Mouse (Mus musculus): ENCODE measurements around the gene Akap2.
A peak's percentile ranks its signal among the peaks of the same experiment; 100 is the strongest.
"Not testable (repeated sequence)": the region's sequence is repeated elsewhere in the genome, so short reads cannot be mapped to it uniquely, and the experiment has no call there.

The Akap2 gene

GRCm38 (mm10) chr4:57862269-57862986, 145.0 kb downstream of the Akap2 start:
- DNase-seq (ENCODE audit: low spot score): no peak

DNA sequence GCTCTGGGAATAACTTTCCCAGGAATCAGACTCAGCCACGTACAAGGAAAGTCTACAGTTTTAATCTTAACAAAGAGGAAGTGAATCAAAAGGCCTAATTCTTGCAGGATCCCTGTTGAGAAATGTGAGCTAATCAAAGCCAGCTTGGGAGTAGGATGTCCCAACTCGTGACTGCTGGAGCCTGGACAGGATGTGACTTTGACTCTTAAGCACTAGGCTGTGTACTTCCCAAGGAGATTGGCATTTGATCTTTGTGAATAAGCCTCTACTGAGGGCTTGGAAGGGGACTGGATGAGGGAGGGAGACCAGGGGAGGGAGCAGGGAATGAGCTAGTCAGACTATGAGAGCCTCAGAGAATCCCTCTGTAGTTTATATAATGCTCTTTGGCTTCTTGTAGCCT, 148.6 kb downstream of the Akap2 start:
- no peak for DNase-seq (ENCODE audit: low spot score)

DNA sequence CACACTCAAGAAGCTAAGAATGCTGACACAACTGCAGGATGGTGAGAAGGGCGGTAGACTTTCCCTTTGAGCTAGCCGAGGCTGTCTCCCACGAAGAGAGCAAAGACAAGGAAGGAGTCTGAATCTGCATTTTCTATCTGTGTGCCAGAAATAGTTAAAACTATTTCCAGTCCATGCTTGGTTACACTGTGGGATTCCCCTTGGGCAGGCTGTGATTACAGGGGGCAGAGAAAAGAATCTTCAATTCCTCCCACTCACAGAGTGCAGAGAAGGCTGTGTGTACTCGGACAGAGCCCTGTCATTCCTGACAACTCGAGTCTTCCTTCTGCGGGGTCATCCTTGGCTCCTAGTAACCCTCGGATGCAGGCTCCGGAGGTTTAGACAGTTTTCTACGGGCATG, 149.5 kb downstream of the Akap2 start:
- DNase-seq (ENCODE audit: low spot score): no peak

GRCm38 (mm10) chr4:57867454-57867853, 150.0 kb downstream of the Akap2 start:
- DNase-seq (ENCODE audit: low spot score): peak; percentile 58

GRCm38 (mm10) chr4:57879137-57879536, 161.7 kb downstream of the Akap2 start:
- no peak for DNase-seq (ENCODE audit: low spot score)

DNA sequence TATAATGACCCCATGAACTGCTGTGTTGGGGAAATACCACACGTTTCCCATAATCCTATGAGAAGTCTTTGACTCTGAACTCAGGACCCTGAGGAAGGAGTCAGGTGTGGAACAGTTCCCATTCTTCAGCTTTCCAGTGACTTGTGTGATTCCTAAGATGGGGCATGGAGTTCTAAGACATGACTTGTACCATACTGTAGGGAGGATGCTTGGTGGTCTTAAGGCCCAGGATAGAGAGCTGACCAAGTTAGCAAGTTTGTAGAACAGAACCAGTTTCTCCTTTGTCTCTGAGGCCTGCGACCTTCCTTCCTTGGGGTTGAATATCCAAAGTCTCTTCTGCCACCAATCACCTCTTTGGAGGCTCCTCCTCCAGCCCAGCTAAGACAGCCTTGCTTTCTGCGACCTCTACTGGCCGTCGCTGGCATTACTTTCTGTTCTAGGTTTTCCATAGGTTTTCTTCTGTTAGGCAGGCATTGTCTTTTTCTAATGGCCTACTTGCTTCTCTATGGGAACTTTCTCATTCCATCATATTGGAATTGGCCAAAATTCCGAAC, 162.4 kb downstream of the Akap2 start:
- DNase-seq (ENCODE audit: low spot score): peak; percentile 71

DNA sequence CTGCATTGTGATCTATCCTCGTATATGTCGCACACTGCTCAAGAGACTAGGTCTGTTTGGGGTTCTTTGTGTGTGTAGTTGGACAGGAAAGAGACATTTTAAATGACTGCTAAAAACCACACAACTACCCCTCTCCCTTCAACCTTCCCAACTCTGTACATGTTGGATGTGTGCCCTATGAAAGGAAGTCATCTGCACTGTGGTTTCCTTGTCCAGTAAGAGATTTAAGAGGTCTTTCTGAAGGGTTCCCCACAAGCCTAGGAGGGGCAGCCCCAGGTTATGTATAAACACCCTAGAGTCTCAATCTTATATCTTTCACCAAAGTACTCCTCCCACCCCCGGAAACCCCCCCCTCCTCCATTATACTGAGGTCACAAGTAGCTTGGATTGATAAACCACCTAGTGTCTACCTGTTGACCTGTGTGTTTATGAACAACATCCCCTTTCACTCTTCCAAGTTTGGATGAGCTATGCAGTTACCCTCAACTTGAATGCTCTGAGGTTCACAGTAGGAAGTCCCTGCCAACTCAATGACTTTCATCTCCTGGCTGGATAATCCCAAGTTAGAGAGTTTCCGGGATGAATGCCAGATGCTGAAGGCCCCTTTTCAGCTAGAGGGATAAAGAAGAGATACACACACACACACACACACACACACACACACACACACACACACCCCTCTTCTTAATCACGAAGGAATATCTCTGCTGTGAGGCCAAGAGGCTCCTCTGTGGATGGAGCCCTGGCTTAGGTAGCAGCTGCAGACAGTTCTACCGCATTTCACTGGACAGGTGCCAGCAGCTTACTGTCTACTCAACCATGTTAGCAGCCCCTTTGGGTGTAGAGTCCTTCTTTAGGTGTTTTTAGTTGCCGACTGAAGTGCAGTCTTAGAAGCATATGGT, 166.3 kb downstream of the Akap2 start:
- DNase-seq (ENCODE audit: low spot score): no peak

DNA sequence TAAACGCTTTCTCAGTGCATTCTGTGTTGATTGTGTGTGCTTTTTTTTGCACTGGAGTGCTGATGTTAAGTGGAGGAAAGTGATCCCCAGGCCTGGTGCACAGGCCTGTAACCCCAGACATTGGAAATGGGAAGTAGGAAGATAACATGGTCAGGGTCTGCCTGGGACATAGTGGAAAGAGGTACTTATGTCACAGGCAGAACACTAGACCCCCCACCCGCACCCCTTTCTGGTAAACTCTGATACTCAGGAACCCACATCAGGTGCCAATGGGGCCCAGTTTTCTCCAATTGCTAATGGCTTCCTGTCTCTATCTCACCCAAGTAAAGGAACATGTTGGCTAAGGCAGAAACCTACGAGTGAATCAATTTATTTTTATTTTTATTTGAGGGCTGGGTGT, 167.1 kb downstream of the Akap2 start:
- no peak for DNase-seq (ENCODE audit: low spot score)

DNA sequence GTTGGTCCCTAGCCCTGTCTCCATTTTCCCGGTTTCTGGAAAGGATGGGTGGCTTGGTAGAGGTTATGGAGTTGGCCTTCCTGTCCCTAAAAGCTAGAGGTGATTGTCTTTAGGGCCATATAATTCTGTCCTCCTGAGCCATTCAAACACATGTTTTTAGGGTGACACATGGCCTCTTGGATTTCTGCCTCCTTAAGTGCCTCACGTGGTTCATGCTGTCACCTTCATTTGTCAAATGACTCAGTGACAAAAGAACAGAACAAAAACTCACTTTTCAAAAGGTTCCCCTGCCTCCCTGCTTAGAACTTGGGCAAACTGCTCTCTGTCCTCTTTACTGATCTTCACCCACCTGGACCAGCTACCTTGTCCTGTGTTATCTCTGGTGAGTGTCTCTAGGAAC, 167.7 kb downstream of the Akap2 start:
- DNase-seq (ENCODE audit: low spot score): no peak

- peak; percentile 27 for DNase-seq (ENCODE audit: low spot score)
These were observed 168.8 kb downstream of the Akap2 start for GRCm38 (mm10) chr4:57886066-57886887.

- DNase-seq (ENCODE audit: low spot score): no peak
These were observed 169.4 kb downstream of the Akap2 start for GRCm38 (mm10) chr4:57886888-57887230.

DNA sequence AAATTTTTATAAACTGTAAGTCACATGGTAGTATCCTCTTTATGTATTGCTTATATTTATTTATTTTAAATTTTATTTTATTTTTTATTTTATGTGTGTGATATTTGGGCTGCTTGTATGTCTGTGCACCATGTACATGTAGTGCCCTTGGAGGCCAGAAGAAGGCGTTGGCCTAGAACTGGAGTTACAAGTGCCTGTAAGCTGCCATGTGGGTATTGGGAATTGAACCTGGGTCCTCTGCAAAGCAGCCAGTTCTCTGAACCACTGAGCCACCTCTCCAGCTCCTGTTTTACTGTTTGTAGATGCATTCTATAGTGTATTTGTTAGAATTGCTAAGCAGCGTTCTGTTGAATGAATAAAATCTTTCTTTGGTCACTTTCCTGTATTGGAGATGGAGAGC, 170.8 kb downstream of the Akap2 start:
- DNase-seq (ENCODE audit: low spot score): no peak

GRCm38 (mm10) chr4:57888978-57889377, 171.5 kb downstream of the Akap2 start:
- not testable (repeated sequence) for DNase-seq (ENCODE audit: low spot score)

DNA sequence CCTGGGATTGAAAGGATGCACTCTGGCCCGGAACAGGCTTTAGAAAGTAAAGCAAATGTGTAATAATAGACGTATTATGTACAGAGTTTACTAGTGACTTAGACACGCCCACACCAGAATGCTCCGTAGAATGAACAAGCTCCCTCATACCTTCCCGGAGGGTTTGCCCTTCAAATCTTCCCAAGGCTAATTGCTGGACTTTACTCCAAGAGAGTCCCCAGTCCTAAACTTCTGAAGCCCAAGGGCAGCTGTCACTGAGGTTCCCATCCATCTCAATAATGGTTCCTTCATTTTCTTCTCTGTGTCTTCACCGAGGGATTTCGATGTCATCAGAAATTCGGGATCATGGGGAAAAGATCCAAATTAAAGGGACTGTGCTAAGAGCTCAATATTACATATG, 172.3 kb downstream of the Akap2 start:
- no peak for DNase-seq (ENCODE audit: low spot score)

DNA sequence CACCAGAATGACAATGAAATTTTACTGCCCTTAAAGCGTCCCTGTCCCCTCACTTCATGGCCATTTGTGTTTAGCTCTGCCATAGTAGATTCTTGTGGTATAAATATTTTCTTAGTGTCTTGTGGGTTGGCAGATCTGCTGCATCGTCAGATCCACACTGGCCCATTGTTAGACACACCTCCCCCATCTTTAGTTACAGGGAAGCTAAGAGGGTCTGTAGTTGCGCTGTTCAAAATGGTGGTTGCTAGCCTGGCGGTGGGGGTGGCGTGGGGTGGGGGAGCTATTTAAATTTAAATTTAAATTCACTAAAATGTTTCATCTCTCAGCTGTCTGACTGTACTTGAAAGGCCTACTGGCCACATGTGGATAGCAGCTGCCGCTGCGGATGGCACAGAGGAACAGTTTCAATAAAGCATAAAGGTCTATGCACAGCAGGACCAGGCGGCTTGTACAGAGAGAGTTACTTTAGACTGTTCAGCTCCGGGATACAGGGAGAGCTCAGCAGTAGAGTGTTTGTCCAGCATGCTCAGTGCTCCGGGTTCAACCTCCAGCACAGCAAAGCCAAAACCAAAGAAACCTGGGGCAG, 174.6 kb downstream of the Akap2 start:
- DNase-seq (ENCODE audit: low spot score): no peak

- DNase-seq (ENCODE audit: low spot score): no peak
These were observed 177.7 kb downstream of the Akap2 start for GRCm38 (mm10) chr4:57895140-57895539.

- no peak for DNase-seq (ENCODE audit: low spot score)
These were observed 178.4 kb downstream of the Akap2 start for GRCm38 (mm10) chr4:57895902-57896301.

DNA sequence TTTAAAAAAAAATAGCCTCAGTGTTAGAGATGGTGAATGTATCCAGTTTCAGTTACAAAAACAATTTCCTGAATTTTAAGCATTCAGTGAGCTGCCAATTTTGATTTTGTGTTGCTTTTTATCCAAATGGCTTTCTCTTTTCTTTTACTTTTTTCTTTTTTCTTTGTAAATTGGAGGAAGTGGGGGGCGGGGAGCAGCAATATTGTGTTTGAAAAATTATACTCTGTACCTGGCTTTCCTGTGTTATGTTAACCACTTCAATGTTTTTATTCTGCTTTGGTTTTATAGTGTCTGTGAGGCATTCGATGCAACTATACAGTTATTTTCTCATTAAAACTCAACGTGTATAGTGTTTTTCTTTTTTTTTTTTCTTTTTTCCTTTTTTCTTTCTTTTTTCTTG, 179.2 kb downstream of the Akap2 start:
- peak; percentile 49 for DNase-seq (ENCODE audit: low spot score)

DNA sequence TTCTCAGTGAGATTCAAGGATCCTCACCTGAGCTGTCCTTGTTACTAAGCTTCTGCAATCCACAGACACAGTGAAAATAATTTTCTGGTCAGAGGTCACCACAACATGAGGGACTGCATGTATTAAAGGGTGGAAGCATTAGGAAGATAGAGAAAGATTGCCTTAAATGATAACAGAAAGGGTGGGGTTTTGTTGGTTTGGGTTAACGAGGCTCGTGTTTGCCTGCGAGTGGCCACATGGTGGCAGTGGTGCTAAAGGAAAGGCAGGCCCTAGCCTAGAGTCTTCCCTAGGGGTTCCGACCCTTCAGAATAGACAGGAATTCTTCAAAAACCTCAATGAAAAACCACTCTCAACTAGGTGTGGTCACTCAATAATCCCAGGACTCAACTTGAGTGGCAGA, 183.8 kb downstream of the Akap2 start:
- DNase-seq (ENCODE audit: low spot score): peak; percentile 38

GRCm38 (mm10) chr4:57902619-57903018, 185.2 kb downstream of the Akap2 start:
- DNase-seq (ENCODE audit: low spot score): no peak

- peak; percentile 68 for DNase-seq (ENCODE audit: low spot score)
These were observed 186.8 kb downstream of the Akap2 start for GRCm38 (mm10) chr4:57904211-57904610.

- DNase-seq (ENCODE audit: low spot score): no peak
These were observed 187.2 kb downstream of the Akap2 start for GRCm38 (mm10) chr4:57904638-57905037.
